Mouse (Mus musculus): ENCODE data around the gene Rasgrf2. TPM values are rescaled to one million over a fixed set of nuclear protein-coding genes. Genes with fewer than 3 reads are reported as not detected.

The Rasgrf2 gene
- polyA plus RNA-seq, 1 experiment from 2014 or later = 0.41 TPM

GRCm38 (mm10) chr13:92119623-92120022 lies 11.8 kb downstream of the Rasgrf2 start:
- ATAC-seq (replicated peaks; ENCODE audit: extremely low read depth, insufficient read depth, low FRiP score) = no peak
- no peaks in the 10 kb centered on the region for H3K9me3 ChIP-seq (replicated peaks; ENCODE audit: control insufficient read depth, low read length)

GRCm38 (mm10) chr13:92114076-92114475 lies 17.4 kb downstream of the Rasgrf2 start:
- Histone ChIP-seq H3K36me3 (ENCODE audit: control insufficient read depth, insufficient read depth) (no peaks in the 10 kb centered on the region), H3K4me1 (ENCODE audit: control insufficient read depth, insufficient read depth, low read length) (no peaks in the 10 kb centered on the region), H3K9ac (ENCODE audit: low read length) (no peak overlapping the region), H3K4me3 (ENCODE audit: low read length) (no peak overlapping the region), H3K27me3 (ENCODE audit: control insufficient read depth, insufficient read depth, low read length) (no peaks in the 10 kb centered on the region), H3K27ac (ENCODE audit: low read length) (no peak overlapping the region), H3K9me3 (replicated peaks; ENCODE audit: control insufficient read depth, low read length) (no peaks in the 10 kb centered on the region), H3K4me2 (ENCODE audit: low read depth, low read length) (no peak overlapping the region)
- 66% methylated on average over 3 of the region's 3 CpGs for WGBS
- no peak for ATAC-seq (replicated peaks; ENCODE audit: extremely low read depth, insufficient read depth, low FRiP score)

More at GRCm38 (mm10) chr13:92119623-92120022, 11.8 kb downstream of the Rasgrf2 start:
- Histone ChIP-seq H3K9ac (ENCODE audit: low read length) (no peak overlapping the region), H3K4me1 (ENCODE audit: control insufficient read depth, insufficient read depth, low read length) (no peaks in the 10 kb centered on the region), H3K27ac (ENCODE audit: low read length) (no peak overlapping the region), H3K36me3 (ENCODE audit: control insufficient read depth, insufficient read depth) (no peaks in the 10 kb centered on the region), H3K4me3 (ENCODE audit: low read length) (no peak overlapping the region), H3K27me3 (ENCODE audit: control insufficient read depth, insufficient read depth, low read length) (no peaks in the 10 kb centered on the region), H3K4me2 (ENCODE audit: low read depth, low read length) (no peak overlapping the region)
- WGBS = 59% methylated on average over 5 of the region's 5 CpGs

GRCm38 (mm10) chr13:92108237-92108636 lies 23.2 kb downstream of the Rasgrf2 start:
- Histone ChIP-seq H3K9me3 (replicated peaks; ENCODE audit: control insufficient read depth, low read length) (no peaks in the 10 kb centered on the region), H3K36me3 (ENCODE audit: control insufficient read depth, insufficient read depth) (no peaks in the 10 kb centered on the region), H3K27me3 (ENCODE audit: control insufficient read depth, insufficient read depth, low read length) (no peaks in the 10 kb centered on the region), H3K4me3 (ENCODE audit: low read length) (no peak overlapping the region), H3K27ac (ENCODE audit: low read length) (no peak overlapping the region), H3K9ac (ENCODE audit: low read length) (no peak overlapping the region), H3K4me2 (ENCODE audit: low read depth, low read length) (no peak overlapping the region), H3K4me1 (ENCODE audit: control insufficient read depth, insufficient read depth, low read length) (no peaks in the 10 kb centered on the region)
- ATAC-seq (replicated peaks; ENCODE audit: extremely low read depth, insufficient read depth, low FRiP score) = no peak
- WGBS = 47% methylated on average over 4 of the region's 4 CpGs

- Histone ChIP-seq H3K4me1 (ENCODE audit: control insufficient read depth, insufficient read depth, low read length) (no peaks in the 10 kb centered on the region), H3K9ac (ENCODE audit: low read length) (no peak overlapping the region), H3K4me2 (ENCODE audit: low read depth, low read length) (no peak overlapping the region), H3K9me3 (replicated peaks; ENCODE audit: control insufficient read depth, low read length) (no peaks in the 10 kb centered on the region), H3K27me3 (ENCODE audit: control insufficient read depth, insufficient read depth, low read length) (no peaks in the 10 kb centered on the region), H3K27ac (ENCODE audit: low read length) (no peak overlapping the region; the same call in 1 of the 2 replicates), H3K4me3 (ENCODE audit: low read length) (no peak overlapping the region), H3K36me3 (ENCODE audit: control insufficient read depth, insufficient read depth) (no peaks in the 10 kb centered on the region)
- WGBS = 39% methylated on average over 7 of the region's 7 CpGs
- ATAC-seq (replicated peaks; ENCODE audit: extremely low read depth, insufficient read depth, low FRiP score) = peak; percentile 78
Measured at GRCm38 (mm10) chr13:92104259-92104658, 27.2 kb downstream of the Rasgrf2 start.

GRCm38 (mm10) chr13:92098484-92098883 lies 33.0 kb downstream of the Rasgrf2 start:
- no peaks in the 10 kb centered on the region for H3K4me1 ChIP-seq (ENCODE audit: control insufficient read depth, insufficient read depth, low read length)
- H3K9me3 ChIP-seq (replicated peaks; ENCODE audit: control insufficient read depth, low read length) = 0 out of 2 replicates have a peak, but pooled peaks cover 2% of the 10 kb centered on the region
- H3K4me3 ChIP-seq (ENCODE audit: low read length) = no peak overlapping the region
- H3K27me3 ChIP-seq (ENCODE audit: control insufficient read depth, insufficient read depth, low read length) = no peaks in the 10 kb centered on the region
- no peak overlapping the region for H3K27ac ChIP-seq (ENCODE audit: low read length)
- no peak for ATAC-seq (replicated peaks; ENCODE audit: extremely low read depth, insufficient read depth, low FRiP score)
- no peak overlapping the region for H3K4me2 ChIP-seq (ENCODE audit: low read depth, low read length)
- no peak overlapping the region for H3K9ac ChIP-seq (ENCODE audit: low read length)
- 65% methylated on average over 7 of the region's 7 CpGs for WGBS
- H3K36me3 ChIP-seq (ENCODE audit: control insufficient read depth, insufficient read depth) = no peaks in the 10 kb centered on the region

- ATAC-seq (replicated peaks; ENCODE audit: extremely low read depth, insufficient read depth, low FRiP score) = no peak; the same call in 1 of the 2 replicates
- WGBS = 53% methylated on average over 12 of the region's 12 CpGs
Measured at GRCm38 (mm10) chr13:92095131-92096090, 36.0 kb downstream of the Rasgrf2 start.

GRCm38 (mm10) chr13:92093712-92094290 lies 37.7 kb downstream of the Rasgrf2 start:
- 77% methylated on average over 6 of the region's 6 CpGs for WGBS
- Histone ChIP-seq H3K9me3 (replicated peaks; ENCODE audit: control insufficient read depth, low read length) (0 out of 2 replicates have a peak, but pooled peaks cover 2% of the 10 kb centered on the region), H3K9ac (ENCODE audit: low read length) (no peak overlapping the region), H3K4me3 (ENCODE audit: low read length) (no peak overlapping the region), H3K36me3 (ENCODE audit: control insufficient read depth, insufficient read depth) (no peaks in the 10 kb centered on the region), H3K27me3 (ENCODE audit: control insufficient read depth, insufficient read depth, low read length) (no peaks in the 10 kb centered on the region), H3K4me2 (ENCODE audit: low read depth, low read length) (no peak overlapping the region), H3K27ac (ENCODE audit: low read length) (no peak overlapping the region), H3K4me1 (ENCODE audit: control insufficient read depth, insufficient read depth, low read length) (no peaks in the 10 kb centered on the region)
- no peak for ATAC-seq (replicated peaks; ENCODE audit: extremely low read depth, insufficient read depth, low FRiP score)

More at GRCm38 (mm10) chr13:92095131-92096090, 36.0 kb downstream of the Rasgrf2 start:
- H3K27ac ChIP-seq (ENCODE audit: low read length) = no peak overlapping the region
- no peak overlapping the region for H3K9ac ChIP-seq (ENCODE audit: low read length)
- H3K36me3 ChIP-seq (ENCODE audit: control insufficient read depth, insufficient read depth) = no peaks in the 10 kb centered on the region
- no peak overlapping the region for H3K4me2 ChIP-seq (ENCODE audit: low read depth, low read length)
- H3K9me3 ChIP-seq (replicated peaks; ENCODE audit: control insufficient read depth, low read length) = 0 out of 2 replicates have a peak, but pooled peaks cover 2% of the 10 kb centered on the region
- H3K27me3 ChIP-seq (ENCODE audit: control insufficient read depth, insufficient read depth, low read length) = no peaks in the 10 kb centered on the region
- no peaks in the 10 kb centered on the region for H3K4me1 ChIP-seq (ENCODE audit: control insufficient read depth, insufficient read depth, low read length)
- H3K4me3 ChIP-seq (ENCODE audit: low read length) = no peak overlapping the region

GRCm38 (mm10) chr13:92073111-92073510 lies 58.3 kb downstream of the Rasgrf2 start:
- no peak for ATAC-seq (replicated peaks; ENCODE audit: extremely low read depth, insufficient read depth, low FRiP score)
- H3K9me3 ChIP-seq (replicated peaks; ENCODE audit: control insufficient read depth, low read length) = no peaks in the 10 kb centered on the region
- peaks cover 4% of the 10 kb centered on the region for H3K4me1 ChIP-seq (ENCODE audit: control insufficient read depth, insufficient read depth, low read length)
- no peak overlapping the region for H3K9ac ChIP-seq (ENCODE audit: low read length)
- H3K4me3 ChIP-seq (ENCODE audit: low read length) = no peak overlapping the region
- no peak overlapping the region for H3K27ac ChIP-seq (ENCODE audit: low read length)
- H3K27me3 ChIP-seq (ENCODE audit: control insufficient read depth, insufficient read depth, low read length) = no peaks in the 10 kb centered on the region
- 51% methylated on average over 1 of the region's 1 CpGs for WGBS
- H3K36me3 ChIP-seq (ENCODE audit: control insufficient read depth, insufficient read depth) = no peaks in the 10 kb centered on the region
- no peak overlapping the region for H3K4me2 ChIP-seq (ENCODE audit: low read depth, low read length)

GRCm38 (mm10) chr13:92068651-92069050 lies 62.8 kb downstream of the Rasgrf2 start:
- no peaks in the 10 kb centered on the region for H3K9me3 ChIP-seq (replicated peaks; ENCODE audit: control insufficient read depth, low read length)

More at GRCm38 (mm10) chr13:92068651-92069050, 62.8 kb downstream of the Rasgrf2 start:
- Histone ChIP-seq H3K27ac (ENCODE audit: low read length) (no peak overlapping the region), H3K36me3 (ENCODE audit: control insufficient read depth, insufficient read depth) (no peaks in the 10 kb centered on the region), H3K9ac (ENCODE audit: low read length) (no peak overlapping the region), H3K4me1 (ENCODE audit: control insufficient read depth, insufficient read depth, low read length) (peaks cover 4% of the 10 kb centered on the region), H3K4me2 (ENCODE audit: low read depth, low read length) (no peak overlapping the region), H3K27me3 (ENCODE audit: control insufficient read depth, insufficient read depth, low read length) (no peaks in the 10 kb centered on the region), H3K4me3 (ENCODE audit: low read length) (no peak overlapping the region)
- ATAC-seq (replicated peaks; ENCODE audit: extremely low read depth, insufficient read depth, low FRiP score) = no peak
